Mouse (Mus musculus) liver, embryonic 12.5 days (tissue): Measurements from ENCODE around the gene Atp6v0a1. TPM values are rescaled to one million over a fixed set of nuclear protein-coding genes. Genes with fewer than 3 reads are reported as not detected.

Experiments used
- ATAC-seq: fragments of 200-750 bp; cut with Nextera tagmentation; 2 replicates; pipeline ENCODE4 v1.8.0; 2017; ENCODE audit warnings: moderate number of reproducible peaks, mild to moderate bottlenecking, moderate library complexity
- H3K27ac ChIP-seq: fragments of 300-500 bp; sonication (generic); 2 replicates; pipeline ENCODE4 v1.5.1; 2016; ENCODE audit warnings: mild to moderate bottlenecking
- H3K27me3 ChIP-seq: fragments of 300-500 bp; sonication (generic); replicated peaks from 2 replicates; pipeline ENCODE4 v1.6.1; 2016; ENCODE audit warnings: mild to moderate bottlenecking, moderate library complexity
- H3K36me3 ChIP-seq: fragments of 300-500 bp; sonication (generic); 2 replicates; pipeline ENCODE4 v1.6.1; 2016; ENCODE audit warnings: mild to moderate bottlenecking, moderate library complexity
- H3K4me1 ChIP-seq: fragments of 300-500 bp; sonication (generic); 2 replicates; pipeline ENCODE4 v1.6.1; 2016
- H3K4me2 ChIP-seq: fragments of 300-500 bp; sonication (generic); 2 replicates; pipeline ENCODE4 v1.6.1; 2016; ENCODE audit warnings: mild to moderate bottlenecking, moderate library complexity
- H3K4me3 ChIP-seq: fragments of 300-500 bp; sonication (generic); 2 replicates; pipeline ENCODE4 v1.5.1; 2016; ENCODE audit warnings: mild to moderate bottlenecking, moderate library complexity
- H3K9ac ChIP-seq: fragments of 300-500 bp; sonication (generic); 2 replicates; pipeline ENCODE4 v1.6.1; 2016; ENCODE audit warnings: mild to moderate bottlenecking, moderate library complexity
- H3K9me3 ChIP-seq: fragments of 300-500 bp; sonication (generic); replicated peaks from 2 replicates; pipeline ENCODE4 v1.6.1; 2016; ENCODE audit warnings: mild to moderate bottlenecking, moderate library complexity
- WGBS: fragments of 180-500 bp; shearing (Covaris S2); methylation state at CpG from one replicate; pipeline ENCODE4 v1.1.7; 2016; ENCODE audit not compliant: insufficient replicate concordance; 5-methylcytosine and 5-hydroxymethylcytosine counted together
- polyA plus RNA-seq: library from polyadenylated mRNA; unstranded; fragments of >200 nt; fragmentation: Nextera tagmentation; extraction: Ambion mirVana; gene quantifications from 2 replicates; pipeline ENCODE4 v1.2.1, GENCODE M21; 2016

Atp6v0a1 gene
- polyA plus RNA-seq, 1 experiment from 2014 or later = 56.5 TPM

- no peaks in the 10 kb centered on the region for H3K27me3 ChIP-seq
- WGBS = 100% methylated on average over 1 of the region's 1 CpGs
- H3K4me3 ChIP-seq = no peak overlapping the region
- ATAC-seq = no peak
- H3K9ac ChIP-seq = no peak overlapping the region
- H3K27ac ChIP-seq = no peak overlapping the region
- H3K4me2 ChIP-seq = no peak overlapping the region
- H3K4me1 ChIP-seq = peaks cover 46% of the 10 kb centered on the region
- peaks cover 100% of the 10 kb centered on the region for H3K36me3 ChIP-seq
- peaks cover 7% of the 10 kb centered on the region; the same call in 1 of the 2 replicates for H3K9me3 ChIP-seq
These were observed 44.7 kb downstream of the Atp6v0a1 start for GRCm38 (mm10) chr11:101053974-101054373.

GRCm38 (mm10) chr11:101055418-101055817, 46.2 kb downstream of the Atp6v0a1 start:
- H3K4me2 ChIP-seq = no peak overlapping the region
- peaks cover 7% of the 10 kb centered on the region; the same call in 1 of the 2 replicates for H3K9me3 ChIP-seq
- peaks cover 100% of the 10 kb centered on the region for H3K36me3 ChIP-seq
- H3K4me3 ChIP-seq = no peak overlapping the region
- peaks cover 53% of the 10 kb centered on the region for H3K4me1 ChIP-seq
- no peaks in the 10 kb centered on the region for H3K27me3 ChIP-seq
- ATAC-seq = no peak
- H3K27ac ChIP-seq = no peak overlapping the region
- 64% methylated on average over 14 of the region's 14 CpGs for WGBS
- H3K9ac ChIP-seq = no peak overlapping the region

GRCm38 (mm10) chr11:101056885-101057284, 47.6 kb downstream of the Atp6v0a1 start:
- Histone ChIP-seq H3K36me3 (peaks cover 100% of the 10 kb centered on the region), H3K9me3 (peaks cover 7% of the 10 kb centered on the region; the same call in 1 of the 2 replicates), H3K4me2 (no peak overlapping the region), H3K27ac (peak overlapping the region; percentile 53), H3K4me3 (no peak overlapping the region), H3K9ac (no peak overlapping the region), H3K4me1 (peaks cover 60% of the 10 kb centered on the region), H3K27me3 (no peaks in the 10 kb centered on the region)
- 73% methylated on average over 8 of the region's 8 CpGs for WGBS
- ATAC-seq = 0 out of 2 replicates have a peak, but pooled peaks have one; percentile 16

- no peak; the same call in 1 of the 2 replicates for ATAC-seq
- H3K9ac ChIP-seq = no peak overlapping the region
- H3K4me3 ChIP-seq = no peak overlapping the region
- H3K27ac ChIP-seq = no peak overlapping the region
- H3K4me2 ChIP-seq = no peak overlapping the region
- peaks cover 68% of the 10 kb centered on the region for H3K4me1 ChIP-seq
- WGBS = 33% methylated on average over 5 of the region's 5 CpGs
- peaks cover 100% of the 10 kb centered on the region for H3K36me3 ChIP-seq
- no peaks in the 10 kb centered on the region for H3K27me3 ChIP-seq
- H3K9me3 ChIP-seq = peaks cover 7% of the 10 kb centered on the region; the same call in 1 of the 2 replicates
These were observed 48.6 kb downstream of the Atp6v0a1 start for GRCm38 (mm10) chr11:101057860-101058259.

GRCm38 (mm10) chr11:101058726-101059125, 49.5 kb downstream of the Atp6v0a1 start:
- no peak overlapping the region for H3K4me2 ChIP-seq
- H3K27ac ChIP-seq = peak overlapping the region; percentile 30; the same call in 1 of the 2 replicates
- H3K27me3 ChIP-seq = no peaks in the 10 kb centered on the region
- ATAC-seq = no peak
- peaks cover 96% of the 10 kb centered on the region for H3K36me3 ChIP-seq
- peaks cover 74% of the 10 kb centered on the region for H3K4me1 ChIP-seq
- no peak overlapping the region for H3K9ac ChIP-seq
- H3K9me3 ChIP-seq = peaks cover 3% of the 10 kb centered on the region; the same call in 1 of the 2 replicates
- WGBS = 78% methylated on average over 5 of the region's 5 CpGs
- no peak overlapping the region for H3K4me3 ChIP-seq

- H3K9ac ChIP-seq = no peak overlapping the region
- no peaks in the 10 kb centered on the region for H3K9me3 ChIP-seq
- peaks cover 91% of the 10 kb centered on the region for H3K36me3 ChIP-seq
- H3K27me3 ChIP-seq = no peaks in the 10 kb centered on the region
- ATAC-seq = no peak
- H3K4me3 ChIP-seq = no peak overlapping the region
- H3K4me2 ChIP-seq = no peak overlapping the region
- 90% methylated on average over 10 of the region's 10 CpGs for WGBS
- H3K27ac ChIP-seq = peak overlapping the region; percentile 61
- peaks cover 81% of the 10 kb centered on the region for H3K4me1 ChIP-seq
These were observed 50.2 kb downstream of the Atp6v0a1 start for GRCm38 (mm10) chr11:101059473-101059872.

GRCm38 (mm10) chr11:101060126-101060525, 50.9 kb downstream of the Atp6v0a1 start:
- Histone ChIP-seq H3K4me1 (peaks cover 84% of the 10 kb centered on the region), H3K9ac (no peak overlapping the region), H3K27ac (peak overlapping the region; percentile 61), H3K4me2 (no peak overlapping the region), H3K27me3 (no peaks in the 10 kb centered on the region), H3K9me3 (no peaks in the 10 kb centered on the region), H3K36me3 (peaks cover 86% of the 10 kb centered on the region), H3K4me3 (no peak overlapping the region)
- no peak for ATAC-seq
- 73% methylated on average over 8 of the region's 8 CpGs for WGBS

GRCm38 (mm10) chr11:101061049-101061448, 51.8 kb downstream of the Atp6v0a1 start:
- peaks cover 77% of the 10 kb centered on the region for H3K36me3 ChIP-seq
- H3K4me3 ChIP-seq = no peak overlapping the region
- H3K4me1 ChIP-seq = peaks cover 86% of the 10 kb centered on the region
- H3K9ac ChIP-seq = no peak overlapping the region
- WGBS = 84% methylated on average over 5 of the region's 5 CpGs
- H3K27me3 ChIP-seq = no peaks in the 10 kb centered on the region
- peak overlapping the region; percentile 64; the same call in 1 of the 2 replicates for H3K27ac ChIP-seq
- ATAC-seq = no peak
- H3K9me3 ChIP-seq = no peaks in the 10 kb centered on the region
- H3K4me2 ChIP-seq = no peak overlapping the region

GRCm38 (mm10) chr11:101062165-101062884, 53.1 kb downstream of the Atp6v0a1 start:
- Histone ChIP-seq H3K27me3 (no peaks in the 10 kb centered on the region), H3K36me3 (peaks cover 64% of the 10 kb centered on the region), H3K4me3 (no peak overlapping the region), H3K9me3 (no peaks in the 10 kb centered on the region), H3K9ac (peak overlapping the region; percentile 66; the same call in 1 of the 2 replicates), H3K4me2 (peak overlapping the region; percentile 69; the same call in 1 of the 2 replicates), H3K4me1 (peaks cover 84% of the 10 kb centered on the region), H3K27ac (peak overlapping the region; percentile 98)
- ATAC-seq = no peak
- WGBS = 76% methylated on average over 12 of the region's 12 CpGs

- Histone ChIP-seq H3K4me1 (peaks cover 76% of the 10 kb centered on the region), H3K9ac (peak overlapping the region; percentile 66), H3K4me3 (peak overlapping the region; percentile 25), H3K36me3 (peaks cover 57% of the 10 kb centered on the region), H3K27me3 (peaks cover 4% of the 10 kb centered on the region; the same call in 1 of the 2 replicates), H3K9me3 (no peaks in the 10 kb centered on the region), H3K4me2 (peak overlapping the region; percentile 69), H3K27ac (peak overlapping the region; percentile 98)
- 54% methylated on average over 14 of the region's 14 CpGs for WGBS
- ATAC-seq = no peak; the same call in 1 of the 2 replicates
These were observed 53.9 kb downstream of the Atp6v0a1 start for GRCm38 (mm10) chr11:101062971-101063675.

- H3K4me3 ChIP-seq = peak overlapping the region; percentile 25
- peak; percentile 96 for ATAC-seq
- peak overlapping the region; percentile 66 for H3K9ac ChIP-seq
- peak overlapping the region; percentile 69 for H3K4me2 ChIP-seq
- 3% methylated on average over 12 of the region's 12 CpGs for WGBS
- H3K27ac ChIP-seq = peak overlapping the region; percentile 98
- no peaks in the 10 kb centered on the region for H3K9me3 ChIP-seq
- H3K4me1 ChIP-seq = peaks cover 69% of the 10 kb centered on the region
- H3K36me3 ChIP-seq = peaks cover 50% of the 10 kb centered on the region
- peaks cover 7% of the 10 kb centered on the region; the same call in 1 of the 2 replicates for H3K27me3 ChIP-seq
These were observed 54.5 kb downstream of the Atp6v0a1 start for GRCm38 (mm10) chr11:101063676-101064327.
